Mouse (Mus musculus) embryonic facial prominence, embryonic 15.5 days (tissue): ENCODE results near the gene Lamtor4. TPM values are rescaled to one million over a fixed set of nuclear protein-coding genes. Genes with fewer than 3 reads are reported as not detected.

ENCODE experiments used
- ATAC-seq: fragments of 200-750 bp; cut with Nextera tagmentation; 2 replicates; pipeline ENCODE4 v1.8.0; 2017; ENCODE audit warnings: low read depth, moderate TSS enrichment; ENCODE audit not compliant: insufficient number of reproducible peaks, low FRiP score, low TSS enrichment
- H3K27ac ChIP-seq: fragments of 300-500 bp; sonication (generic); replicated peaks from 2 replicates; pipeline ENCODE4 v1.5.1; 2015; ENCODE audit warnings: mild to moderate bottlenecking, inconsistent platforms
- H3K27me3 ChIP-seq: fragments of 300-500 bp; sonication (generic); 2 replicates; pipeline ENCODE4 v1.6.1; 2015; ENCODE audit warnings: inconsistent platforms
- H3K36me3 ChIP-seq: fragments of 300-500 bp; sonication (generic); 2 replicates; pipeline ENCODE4 v1.6.1; 2015; ENCODE audit warnings: mild to moderate bottlenecking, inconsistent platforms
- H3K4me1 ChIP-seq: fragments of 300-500 bp; sonication (generic); 2 replicates; pipeline ENCODE4 v1.6.1; 2015; ENCODE audit warnings: inconsistent platforms
- H3K4me2 ChIP-seq: fragments of 300-500 bp; sonication (generic); replicated peaks from 2 replicates; pipeline ENCODE4 v1.6.1; 2015; ENCODE audit warnings: mild to moderate bottlenecking, inconsistent platforms
- H3K4me3 ChIP-seq: fragments of 300-500 bp; sonication (generic); replicated peaks from 2 replicates; pipeline ENCODE4 v1.5.1; 2015; ENCODE audit warnings: mild to moderate bottlenecking, inconsistent platforms
- H3K9ac ChIP-seq: fragments of 300-500 bp; sonication (generic); 2 replicates; pipeline ENCODE4 v1.6.1; 2015; ENCODE audit warnings: inconsistent platforms
- H3K9me3 ChIP-seq: fragments of 300-500 bp; sonication (generic); replicated peaks from 2 replicates; pipeline ENCODE4 v1.6.1; 2016; ENCODE audit warnings: inconsistent platforms
- WGBS: fragments of 180-500 bp; shearing (Covaris S2); methylation state at CpG from one replicate; pipeline ENCODE4 v1.1.7; 2015; 5-methylcytosine and 5-hydroxymethylcytosine counted together
- polyA plus RNA-seq: library from polyadenylated mRNA; unstranded; fragments of >200 nt; fragmentation: Nextera tagmentation; extraction: Ambion mirVana; gene quantifications from 2 replicates; pipeline ENCODE4 v1.2.1, GENCODE M21; 2015

Gene Lamtor4
- polyA plus RNA-seq, 1 experiment from 2014 or later, result 72.7 TPM

DNA sequence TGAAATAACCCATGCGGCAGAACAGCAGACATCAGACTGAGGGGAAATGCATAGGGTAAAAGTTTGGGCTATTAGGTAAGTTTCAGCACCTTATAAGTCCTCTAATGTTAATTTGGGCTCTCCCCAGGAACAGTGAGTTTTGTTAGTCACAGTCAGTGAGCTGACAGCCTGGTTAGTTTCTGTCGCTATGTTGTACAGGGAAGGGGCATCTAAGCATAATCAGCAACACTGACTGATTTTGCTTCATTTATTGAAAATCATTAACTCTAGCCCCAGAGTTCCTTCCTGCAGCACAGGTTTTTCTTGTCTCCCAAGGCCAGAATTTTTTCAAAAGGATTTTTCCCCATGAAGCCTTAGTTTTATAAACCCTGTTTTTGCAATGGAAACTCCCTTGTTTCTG lies 21.5 kb upstream of the Lamtor4 start:
- WGBS, result 80% methylated on average over 2 of the region's 2 CpGs
- Histone ChIP-seq H3K4me1 (no peaks in the 10 kb centered on the region), H3K9ac (no peak overlapping the region), H3K27me3 (no peaks in the 10 kb centered on the region), H3K36me3 (no peaks in the 10 kb centered on the region), H3K4me2 (no peak overlapping the region), H3K9me3 (no peaks in the 10 kb centered on the region), H3K27ac (no peak overlapping the region), H3K4me3 (no peak overlapping the region)
- no peak for ATAC-seq

DNA sequence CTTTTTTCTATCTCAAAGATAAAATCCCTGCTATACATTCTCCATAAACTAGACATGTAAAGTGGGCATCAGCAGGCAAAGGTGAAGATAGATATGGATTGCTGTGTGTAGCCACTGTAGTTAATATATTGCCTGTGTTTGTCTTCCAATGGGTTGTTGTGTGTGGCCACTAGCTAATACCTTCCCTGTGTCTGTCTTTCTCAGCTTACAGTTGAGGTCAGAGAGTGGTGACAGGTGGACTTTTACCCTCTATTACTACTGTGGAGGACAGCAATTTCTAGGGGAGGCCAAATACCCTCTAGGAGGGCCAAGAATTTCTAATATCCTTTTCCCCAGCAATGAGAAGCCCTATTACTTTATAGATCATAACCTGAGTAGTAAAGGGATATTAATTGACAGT lies 21.1 kb upstream of the Lamtor4 start:
- Histone ChIP-seq H3K27me3 (no peaks in the 10 kb centered on the region), H3K27ac (no peak overlapping the region), H3K36me3 (no peaks in the 10 kb centered on the region), H3K4me1 (no peaks in the 10 kb centered on the region), H3K9me3 (no peaks in the 10 kb centered on the region), H3K4me3 (no peak overlapping the region), H3K9ac (no peak overlapping the region), H3K4me2 (no peak overlapping the region)
- ATAC-seq, result no peak

DNA sequence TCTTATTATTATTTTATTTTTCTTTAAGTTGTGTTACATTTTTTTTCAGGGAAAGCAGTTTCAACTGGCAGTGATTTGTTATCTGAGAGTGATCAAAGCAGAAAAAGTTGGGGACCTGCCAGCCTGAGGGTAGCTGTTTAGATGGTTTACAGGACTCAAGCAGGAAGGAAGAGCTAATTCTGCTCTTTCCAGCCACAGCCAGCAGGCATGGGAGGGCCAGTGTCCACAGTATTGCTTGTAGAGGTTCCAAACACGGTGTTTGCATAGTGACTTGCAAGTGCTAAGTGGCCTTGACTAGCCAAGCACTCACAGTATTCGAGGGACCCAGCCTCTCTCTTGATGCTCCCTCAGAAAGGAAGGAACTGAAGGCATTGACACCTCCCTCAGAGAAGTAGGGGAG lies 13.8 kb upstream of the Lamtor4 start:
- Histone ChIP-seq H3K27ac (no peak overlapping the region), H3K4me2 (no peak overlapping the region), H3K4me3 (no peak overlapping the region), H3K36me3 (no peaks in the 10 kb centered on the region), H3K9ac (no peak overlapping the region), H3K9me3 (no peaks in the 10 kb centered on the region), H3K4me1 (no peaks in the 10 kb centered on the region), H3K27me3 (no peaks in the 10 kb centered on the region)
- ATAC-seq, result no peak
- 46% methylated on average over 2 of the region's 2 CpGs for WGBS

DNA sequence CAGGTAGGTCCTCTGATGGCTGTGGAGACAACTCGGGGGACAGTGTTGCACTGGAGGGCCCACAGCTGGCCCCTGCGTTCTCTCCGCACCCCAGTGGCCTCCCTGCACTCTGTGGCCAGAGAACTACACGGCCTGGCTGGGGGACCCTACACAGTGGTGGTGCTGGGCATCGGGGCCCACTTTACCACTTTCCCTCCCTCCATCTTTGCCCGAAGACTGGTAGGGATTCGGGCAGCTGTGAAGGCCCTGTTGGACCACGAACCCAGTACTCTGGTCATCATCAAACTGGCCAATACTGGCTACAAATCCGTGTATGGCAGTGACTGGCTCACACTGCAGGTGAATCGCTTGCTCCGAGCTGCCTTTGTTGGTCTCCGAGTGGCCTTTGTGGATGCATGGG lies 4.1 kb upstream of the Lamtor4 start:
- H3K9ac ChIP-seq, result no peak overlapping the region
- H3K4me1 ChIP-seq, result peaks cover 7% of the 10 kb centered on the region
- WGBS, result 81% methylated on average over 12 of the region's 12 CpGs
- no peak overlapping the region for H3K27ac ChIP-seq
- H3K36me3 ChIP-seq, result no peaks in the 10 kb centered on the region
- no peak for ATAC-seq
- H3K4me2 ChIP-seq, result no peak overlapping the region
- no peak overlapping the region for H3K4me3 ChIP-seq
- no peaks in the 10 kb centered on the region for H3K27me3 ChIP-seq
- H3K9me3 ChIP-seq, result no peaks in the 10 kb centered on the region

DNA sequence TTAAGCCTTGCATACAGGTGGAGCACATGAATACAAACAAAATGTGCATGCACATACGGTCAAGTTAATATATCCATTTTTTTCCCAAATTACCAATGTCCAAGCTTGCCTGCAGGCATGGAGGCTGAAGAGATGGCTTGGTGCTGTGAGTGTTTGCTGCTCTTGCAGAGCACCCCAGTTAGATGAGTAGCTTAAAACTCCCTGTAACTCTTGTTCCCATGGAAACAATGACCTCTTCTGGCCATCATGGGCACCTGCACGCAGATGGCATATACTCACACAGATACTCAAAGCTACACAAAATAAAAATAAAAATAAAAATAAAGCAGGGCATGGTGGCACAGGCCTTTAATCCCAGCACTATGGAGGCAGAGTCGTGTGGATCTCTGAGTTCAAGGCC lies 2.2 kb upstream of the Lamtor4 start:
- Histone ChIP-seq H3K27me3 (no peaks in the 10 kb centered on the region), H3K36me3 (no peaks in the 10 kb centered on the region), H3K4me2 (no peak overlapping the region), H3K4me3 (no peak overlapping the region), H3K9me3 (no peaks in the 10 kb centered on the region), H3K4me1 (peaks cover 11% of the 10 kb centered on the region), H3K9ac (no peak overlapping the region), H3K27ac (no peak overlapping the region)
- no peak for ATAC-seq
- WGBS, result 91% methylated on average over 3 of the region's 3 CpGs

DNA sequence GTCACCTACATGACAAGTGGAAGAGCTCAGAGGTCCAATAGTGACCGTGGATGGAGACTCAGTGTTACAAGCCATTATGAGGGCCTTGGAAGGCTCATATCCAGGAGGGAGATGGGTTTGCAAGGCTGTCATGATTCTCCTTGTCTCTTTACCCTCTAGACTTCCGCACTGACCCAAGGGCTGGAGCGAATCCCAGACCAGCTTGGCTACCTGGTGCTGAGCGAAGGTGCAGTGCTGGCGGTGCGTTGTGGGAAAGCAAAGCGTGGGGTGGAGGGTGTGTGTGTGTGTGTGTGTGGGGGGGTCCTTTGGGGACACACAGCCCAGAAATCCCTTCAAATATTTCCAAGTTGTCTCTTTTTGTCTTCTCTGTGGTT lies 799 bp downstream of the Lamtor4 start:
- Histone ChIP-seq H3K4me2 (peak overlapping the region; percentile 78), H3K27me3 (no peaks in the 10 kb centered on the region), H3K9ac (peak overlapping the region; percentile 69), H3K9me3 (no peaks in the 10 kb centered on the region), H3K36me3 (peaks cover 28% of the 10 kb centered on the region), H3K4me3 (peak overlapping the region; percentile 83), H3K27ac (peak overlapping the region; percentile 85), H3K4me1 (peaks cover 11% of the 10 kb centered on the region)
- 23% methylated on average over 7 of the region's 7 CpGs for whole genome bisulfite sequencing
- no peak for ATAC-seq

DNA sequence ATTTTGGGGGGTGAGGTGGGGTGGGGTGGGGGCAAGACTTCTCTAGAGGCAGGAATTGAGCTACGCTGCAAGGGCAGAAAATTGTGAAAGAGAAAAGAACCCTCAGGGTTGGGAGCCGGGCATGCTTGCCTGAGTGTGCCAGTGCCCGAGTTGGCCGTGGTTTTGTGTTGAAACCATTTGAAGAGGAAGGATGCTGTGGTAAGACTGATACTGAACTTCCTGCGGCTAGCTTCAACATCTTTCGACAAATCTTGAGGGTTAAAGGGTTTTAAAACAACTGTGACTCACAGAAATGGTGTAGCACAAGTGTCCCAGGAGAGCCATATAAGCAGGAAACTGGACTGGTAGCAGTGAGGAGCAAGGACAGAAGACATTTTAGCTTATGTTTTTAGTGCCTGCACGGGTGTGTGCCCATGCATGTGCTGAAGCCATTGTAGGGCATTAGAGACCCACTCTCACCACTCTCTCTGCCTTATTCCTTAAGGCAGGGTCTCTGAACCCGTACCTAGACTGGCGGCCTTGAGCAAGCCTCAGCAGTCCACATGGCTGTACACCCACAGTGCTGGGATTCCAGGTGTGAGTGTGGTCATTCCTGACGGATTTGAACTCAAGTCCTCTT lies 1.8 kb downstream of the Lamtor4 start:
- no peak overlapping the region for H3K4me2 ChIP-seq
- WGBS, result 83% methylated on average over 10 of the region's 10 CpGs
- H3K4me3 ChIP-seq, result no peak overlapping the region
- no peaks in the 10 kb centered on the region for H3K9me3 ChIP-seq
- no peak for ATAC-seq
- no peak overlapping the region for H3K27ac ChIP-seq
- H3K27me3 ChIP-seq, result no peaks in the 10 kb centered on the region
- peaks cover 37% of the 10 kb centered on the region for H3K36me3 ChIP-seq
- no peak overlapping the region for H3K9ac ChIP-seq
- peaks cover 15% of the 10 kb centered on the region for H3K4me1 ChIP-seq

DNA sequence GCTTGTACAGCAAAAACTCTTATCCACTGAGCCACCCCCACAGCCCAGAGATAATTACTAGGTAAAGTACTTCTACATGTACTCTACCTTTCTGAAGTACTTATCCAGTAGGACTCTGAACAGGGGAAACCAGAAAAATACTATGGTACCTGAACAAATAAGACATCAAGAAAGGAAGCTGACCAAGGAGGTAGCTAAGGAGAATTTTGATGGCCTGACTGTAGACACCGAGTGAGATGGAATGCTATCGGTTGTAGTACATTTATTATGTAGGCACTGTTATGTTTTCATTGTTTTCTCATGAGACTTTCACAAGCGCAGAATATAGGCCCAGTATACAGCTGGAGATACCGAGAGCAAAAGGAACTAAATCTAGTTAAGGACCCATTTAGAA lies 2.3 kb downstream of the Lamtor4 start:
- no peak overlapping the region for H3K27ac ChIP-seq
- no peak overlapping the region for H3K9ac ChIP-seq
- H3K4me1 ChIP-seq, result peaks cover 20% of the 10 kb centered on the region
- ATAC-seq, result no peak
- H3K27me3 ChIP-seq, result no peaks in the 10 kb centered on the region
- H3K9me3 ChIP-seq, result no peaks in the 10 kb centered on the region
- H3K36me3 ChIP-seq, result peaks cover 39% of the 10 kb centered on the region
- 94% methylated on average over 4 of the region's 4 CpGs for WGBS
- no peak overlapping the region for H3K4me3 ChIP-seq
- no peak overlapping the region for H3K4me2 ChIP-seq

DNA sequence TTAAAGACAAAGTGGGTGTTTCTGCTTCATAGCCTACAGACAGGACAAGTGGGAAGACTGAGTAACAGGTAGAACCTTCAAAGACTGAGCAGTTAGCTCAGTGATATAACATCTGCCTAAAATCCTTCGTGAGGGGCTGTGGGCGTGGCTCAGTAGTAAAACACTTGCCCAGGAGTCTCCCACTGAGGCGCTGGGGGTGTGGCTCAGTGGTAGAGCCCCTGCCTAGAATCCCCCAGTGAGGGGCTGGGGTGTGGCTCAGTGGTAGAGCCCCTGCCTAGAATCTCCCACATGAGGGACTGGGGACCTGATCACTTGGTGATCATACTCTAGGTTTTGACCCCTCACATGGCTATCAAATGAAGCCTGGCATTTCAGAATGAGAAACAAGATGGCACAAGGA lies 2.8 kb downstream of the Lamtor4 start:
- no peaks in the 10 kb centered on the region for H3K27me3 ChIP-seq
- peaks cover 39% of the 10 kb centered on the region for H3K36me3 ChIP-seq
- H3K4me1 ChIP-seq, result peaks cover 25% of the 10 kb centered on the region
- no peak overlapping the region for H3K4me3 ChIP-seq
- ATAC-seq, result no peak
- H3K27ac ChIP-seq, result no peak overlapping the region
- no peak overlapping the region for H3K4me2 ChIP-seq
- H3K9ac ChIP-seq, result no peak overlapping the region
- H3K9me3 ChIP-seq, result no peaks in the 10 kb centered on the region
- 79% methylated on average over 3 of the region's 3 CpGs for WGBS

DNA sequence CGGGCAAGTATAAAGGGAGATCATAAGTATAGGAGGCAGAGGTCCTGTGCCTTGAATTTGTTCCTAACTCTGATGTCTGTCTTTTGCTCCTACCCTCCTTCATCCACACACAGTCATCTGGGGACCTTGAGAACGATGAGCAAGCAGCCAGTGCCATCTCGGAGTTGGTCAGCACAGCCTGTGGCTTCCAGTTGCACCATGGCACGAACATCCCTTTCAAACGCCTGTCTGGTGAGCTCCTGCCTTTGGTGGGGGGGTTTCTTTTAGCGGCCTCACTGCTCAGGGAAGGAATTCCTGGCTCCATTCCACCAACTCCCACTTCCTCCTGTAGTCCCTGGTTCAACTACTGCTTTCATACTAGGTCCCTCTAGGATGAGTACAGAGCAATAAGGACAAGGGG lies 3.3 kb downstream of the Lamtor4 start:
- WGBS, result 76% methylated on average over 6 of the region's 6 CpGs
- Histone ChIP-seq H3K4me1 (peaks cover 28% of the 10 kb centered on the region), H3K27ac (no peak overlapping the region), H3K9me3 (no peaks in the 10 kb centered on the region), H3K9ac (no peak overlapping the region), H3K27me3 (no peaks in the 10 kb centered on the region), H3K4me3 (no peak overlapping the region), H3K36me3 (peaks cover 39% of the 10 kb centered on the region), H3K4me2 (no peak overlapping the region)
- ATAC-seq, result no peak

DNA sequence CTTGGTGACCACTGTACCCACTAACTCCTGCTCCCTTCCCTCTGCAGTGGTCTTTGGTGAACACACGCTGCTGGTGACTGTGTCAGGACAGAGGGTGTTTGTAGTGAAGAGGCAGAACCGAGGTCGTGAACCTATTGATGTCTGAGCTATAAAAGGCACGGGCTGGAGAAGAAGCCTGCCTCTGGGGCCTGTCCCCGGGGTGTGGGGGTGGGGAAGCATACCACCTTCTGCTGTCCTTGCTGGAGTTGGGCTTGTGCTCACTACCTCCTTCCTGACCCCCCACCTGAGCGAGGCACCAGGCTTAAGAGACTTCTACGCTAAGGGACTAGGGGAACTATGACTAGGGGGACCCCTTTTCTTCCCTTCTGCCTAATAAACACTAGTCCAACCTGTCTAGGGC lies 3.7 kb downstream of the Lamtor4 start:
- no peak overlapping the region for H3K4me3 ChIP-seq
- no peaks in the 10 kb centered on the region for H3K9me3 ChIP-seq
- H3K4me2 ChIP-seq, result no peak overlapping the region
- H3K27ac ChIP-seq, result no peak overlapping the region
- 55% methylated on average over 7 of the region's 7 CpGs for WGBS
- no peaks in the 10 kb centered on the region for H3K27me3 ChIP-seq
- peaks cover 28% of the 10 kb centered on the region for H3K4me1 ChIP-seq
- no peak for ATAC-seq
- no peak overlapping the region for H3K9ac ChIP-seq
- H3K36me3 ChIP-seq, result peaks cover 39% of the 10 kb centered on the region

DNA sequence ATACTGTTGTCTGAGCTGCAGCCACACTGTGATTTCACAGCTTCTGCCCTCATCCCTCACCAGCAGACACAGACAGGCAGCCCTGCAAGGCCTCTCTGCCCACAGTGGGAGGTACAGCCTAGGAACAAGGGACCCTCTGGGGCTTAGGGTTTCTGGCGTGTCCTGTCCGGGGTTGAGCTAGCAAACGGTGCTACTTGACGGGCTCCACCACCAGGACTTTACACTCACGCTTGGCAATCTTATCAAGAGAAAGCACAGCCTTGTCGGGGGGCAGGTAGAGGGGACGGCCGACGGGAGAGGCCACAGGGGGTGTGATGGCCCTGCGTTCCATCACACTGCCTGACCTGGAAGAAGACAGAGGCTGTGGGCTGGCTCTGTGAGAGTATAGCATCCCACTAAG lies 4.8 kb downstream of the Lamtor4 start:
- Histone ChIP-seq H3K9ac (no peak overlapping the region), H3K36me3 (peaks cover 39% of the 10 kb centered on the region)
- no peak for ATAC-seq

More for the DNA sequence above, 4.8 kb downstream of the Lamtor4 start:
- Histone ChIP-seq H3K9me3 (no peaks in the 10 kb centered on the region), H3K27me3 (no peaks in the 10 kb centered on the region), H3K4me2 (no peak overlapping the region), H3K4me3 (no peak overlapping the region), H3K27ac (no peak overlapping the region), H3K4me1 (peaks cover 31% of the 10 kb centered on the region)
- 81% methylated on average over 10 of the region's 10 CpGs for WGBS
